Mouse (Mus musculus) MEL (cell line): Measurements from ENCODE around the gene Dlg1.

ENCODE experiments used
- CTCF ChIP-seq, 3 experiments: IDR thresholded peaks in 2 of 3; conservative IDR thresholded peaks in 1 of 3; 2 replicates each; pipeline ENCODE4 v1.5.1; 2011 to 2012; ENCODE audit warnings: low read length in 3 of 3, low read depth in 2 of 3, mild to moderate bottlenecking in 2 of 3, improper control_type of control experiment in 1 of 3, inconsistent platforms in 1 of 3, mixed read lengths in 1 of 3, moderate library complexity in 1 of 3; ENCODE audit not compliant: control insufficient read depth in 1 of 3, insufficient read depth in 1 of 3, poor library complexity in 1 of 3, severe bottlenecking in 1 of 3
- EP300 ChIP-seq, 2 experiments: IDR thresholded peaks; 2 replicates each; pipeline ENCODE4 v1.6.1; 2011; ENCODE audit warnings: improper control_type of control experiment in 2 of 2, low read length in 2 of 2, low read depth in 1 of 2, mild to moderate bottlenecking in 1 of 2
- MEF2A ChIP-seq: IDR thresholded peaks from 2 replicates; pipeline ENCODE4 v1.6.1; 2014; ENCODE audit warnings: low read depth, mild to moderate bottlenecking, inconsistent platforms, low read length, improper control_type of control experiment; ENCODE audit not compliant: poor library complexity, insufficient replicate concordance, severe bottlenecking; ENCODE audit errors: extremely low read depth
- ZKSCAN1 ChIP-seq: IDR thresholded peaks from 2 replicates; pipeline ENCODE4 v1.6.1; 2012; ENCODE audit warnings: low read depth, mild to moderate bottlenecking, inconsistent platforms, low read length, improper control_type of control experiment, moderate library complexity

- TF ChIP-seq MEF2A (no peak), CTCF (IDR thresholded peaks at IDR 0.05 in 2 of 3, conservative IDR thresholded peaks at IDR 0.05 in 1 of 3; ENCODE audit: control insufficient read depth in 1 of 3, insufficient read depth in 1 of 3, low read depth in 2 of 3, low read length in 3 of 3, poor library complexity in 1 of 3, severe bottlenecking in 1 of 3) (no peak), EP300 (IDR thresholded peaks at IDR 0.05; ENCODE audit: low read depth in 1 of 2, low read length in 2 of 2) (no peak), ZKSCAN1 (no peak)
These were observed 9.2 kb upstream of the Dlg1 start for GRCm38 (mm10) chr16:31654021-31654420.
